In the genomic region with DNA sequence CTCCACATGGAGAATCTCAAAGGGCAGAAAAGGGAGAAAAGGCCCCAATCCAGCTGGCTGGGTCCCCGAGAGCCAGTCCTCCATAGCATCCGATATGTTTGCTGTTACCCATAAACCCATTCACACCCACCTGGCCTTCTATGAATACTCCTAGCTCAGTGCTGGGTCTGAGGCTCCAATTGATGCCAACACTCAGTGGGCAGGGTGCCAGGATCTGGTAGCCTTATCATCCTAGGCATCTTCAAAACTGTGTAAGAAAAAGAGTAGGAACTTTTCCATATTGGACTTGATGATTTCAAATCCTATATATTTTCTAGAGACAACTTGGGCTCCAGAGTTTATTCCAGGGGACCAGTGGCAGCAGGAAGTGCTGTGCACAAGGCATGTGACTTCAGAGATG, we compare ENCODE assay signal across 12 mouse cellular contexts.
DNase-seq lines count a peak whose midpoint lies in the region.
"Had no signal": no experiment of that assay in that cellular context is flagged by ENCODE, and none has a peak within 500 bp of the region (broad histone marks: within the 10 kb centered on the region; RNA-seq: fewer than 3 reads in every experiment).

No protein-coding gene starts in this region.

- DNase-seq in adrenal gland, postnatal 10 days: peak; percentile 16
- no peak for DNase-seq in adrenal gland, adult 18-20 months (ENCODE audit: low spot score in 2 of 2)
- DNase-seq in adrenal gland, postnatal 36 days: peak; percentile 12 to 29
- DNase-seq in adrenal gland, postnatal 4 days (ENCODE audit: low spot score in 2 of 2): no peak
- peak; percentile 74 for DNase-seq in heart, adult 11 months
- no peak for DNase-seq in heart, adult 18-20 months
- DNase-seq: cerebellum, adult 11 months; cerebellum, adult 2 months; cerebellum, postnatal 36 days; embryo, embryonic 11 days; gastrocnemius, postnatal 25 days; kidney, adult 2 months had no signal

Comparison
In these comparisons a context has a peak if more than half of its experiments do, and no peak if none do; other contexts are left out.
1. DNase-seq: peak in adrenal gland, postnatal 10 days (single experiment), adrenal gland, postnatal 36 days (2 of 2) and heart, adult 11 months (single experiment); none in adrenal gland, adult 18-20 months (0 of 2), adrenal gland, postnatal 4 days (0 of 2) and heart, adult 18-20 months (0 of 2).